Mouse (Mus musculus) kidney, postnatal 4 days (tissue): ENCODE results near the gene Tigd3.

ENCODE experiments used
- DNase-seq, 2 experiments: peaks; one replicate each; pipeline ENCODE4 v3.0.0; 2021; ENCODE audit warnings: mixed read lengths in 2 of 2

Tigd3 gene

DNA sequence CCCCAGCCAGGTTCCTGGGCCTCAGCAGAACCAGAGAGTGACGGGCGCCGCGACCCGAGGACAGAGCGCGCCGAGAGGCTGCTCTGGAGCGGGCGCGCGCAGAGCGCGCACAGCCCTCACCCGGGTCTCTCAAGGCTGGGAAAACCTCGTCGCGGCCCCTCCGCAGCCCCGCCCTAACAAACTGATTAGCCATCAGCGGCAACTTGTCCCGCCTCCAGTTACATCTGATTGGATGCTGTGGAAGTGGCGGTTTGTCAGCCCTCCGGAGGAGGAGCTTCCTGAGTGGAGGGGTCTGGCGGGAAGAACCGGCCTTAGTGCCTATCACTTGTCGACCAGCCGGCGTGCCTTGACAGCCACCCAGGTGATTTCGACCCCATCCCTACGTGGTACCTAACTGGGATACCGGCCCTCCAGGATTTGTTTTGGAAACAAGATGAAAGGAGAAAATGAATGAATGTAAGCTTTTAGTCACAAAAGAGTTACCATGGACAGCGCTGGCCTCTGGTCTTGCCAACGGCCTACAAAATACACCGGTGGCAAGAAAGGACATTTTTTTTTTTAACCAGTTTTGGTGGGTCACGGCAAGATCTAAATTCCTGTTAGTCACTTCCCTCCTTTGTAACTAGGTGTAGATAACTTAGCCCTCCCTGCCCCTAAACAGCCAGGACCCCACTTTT lies at the start of gene Tigd3:
Tigd3 (minus strand) TSS at position 148 of the 677 bp plus-strand sequence.
- DNase-seq = peak; percentile 98 to 99

- DNase-seq = no peak
These were observed 49.5 kb upstream of the Tigd3 start for GRCm38 (mm10) chr19:5943404-5943803.

GRCm38 (mm10) chr19:5942581-5942980 lies 48.6 kb upstream of the Tigd3 start:
- DNase-seq = no peak

DNA sequence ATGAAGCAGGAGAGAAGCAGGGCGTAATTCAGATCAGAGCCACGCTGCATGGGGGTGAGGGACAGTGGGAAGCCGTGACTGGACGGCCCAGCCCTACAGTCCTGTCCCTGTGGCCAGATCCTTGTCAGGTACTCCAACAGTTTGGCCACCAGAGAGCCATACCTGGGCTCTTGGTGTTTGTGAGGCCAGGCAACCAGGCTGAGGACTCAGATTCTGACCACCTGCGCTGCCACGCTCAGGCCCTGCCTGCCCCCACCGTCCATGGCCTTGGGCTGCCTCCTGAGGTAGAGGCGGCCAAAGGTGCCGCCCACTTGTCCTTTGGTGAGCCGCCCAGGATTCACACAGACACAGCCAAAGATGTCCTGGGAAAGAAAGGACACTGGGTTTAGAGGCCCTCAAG lies 46.7 kb upstream of the Tigd3 start:
- no peak for DNase-seq

DNA sequence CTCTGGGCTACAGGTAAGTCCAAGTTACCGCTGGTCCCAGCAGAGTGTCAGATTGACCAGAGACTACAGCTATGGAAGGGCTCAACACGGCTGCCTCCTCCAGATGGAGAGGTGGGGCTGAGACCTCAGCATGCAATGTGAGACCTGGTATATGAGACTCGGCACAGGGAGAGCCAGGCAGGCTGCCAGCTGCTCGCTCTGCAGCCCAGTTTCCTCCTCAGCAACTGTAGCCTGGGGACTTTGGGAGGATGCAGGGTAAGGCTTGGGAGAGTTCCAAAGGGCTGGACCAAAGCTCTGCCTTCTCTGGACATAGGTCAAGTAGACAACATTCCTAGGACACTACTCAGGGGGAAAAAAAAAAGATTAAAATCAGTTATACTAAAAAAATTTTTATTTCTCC lies 46.2 kb upstream of the Tigd3 start:
- DNase-seq = peak; percentile 84 to 89

DNA sequence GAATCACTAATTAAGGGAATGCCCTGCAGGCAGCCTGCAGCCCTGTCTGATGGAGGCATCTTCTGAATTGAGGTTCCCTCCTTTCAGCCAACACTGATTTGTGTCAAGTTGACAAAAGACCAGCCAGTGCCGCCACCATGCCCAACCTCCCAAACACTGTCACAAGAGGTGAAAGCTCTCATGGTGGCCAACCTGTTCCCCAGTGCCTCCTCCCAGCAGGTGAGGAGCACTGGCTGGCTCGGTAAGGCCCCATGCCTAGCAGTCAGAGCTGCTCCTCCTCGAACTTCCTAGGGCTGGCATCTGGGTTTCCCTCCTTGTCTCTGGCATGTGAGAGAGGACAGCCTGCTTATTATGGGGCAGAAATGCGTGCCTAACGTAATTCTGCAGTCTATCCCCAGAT lies 45.8 kb upstream of the Tigd3 start:
- no peak for DNase-seq

- no peak for DNase-seq
These were observed 44.6 kb upstream of the Tigd3 start for GRCm38 (mm10) chr19:5938516-5938915.

DNA sequence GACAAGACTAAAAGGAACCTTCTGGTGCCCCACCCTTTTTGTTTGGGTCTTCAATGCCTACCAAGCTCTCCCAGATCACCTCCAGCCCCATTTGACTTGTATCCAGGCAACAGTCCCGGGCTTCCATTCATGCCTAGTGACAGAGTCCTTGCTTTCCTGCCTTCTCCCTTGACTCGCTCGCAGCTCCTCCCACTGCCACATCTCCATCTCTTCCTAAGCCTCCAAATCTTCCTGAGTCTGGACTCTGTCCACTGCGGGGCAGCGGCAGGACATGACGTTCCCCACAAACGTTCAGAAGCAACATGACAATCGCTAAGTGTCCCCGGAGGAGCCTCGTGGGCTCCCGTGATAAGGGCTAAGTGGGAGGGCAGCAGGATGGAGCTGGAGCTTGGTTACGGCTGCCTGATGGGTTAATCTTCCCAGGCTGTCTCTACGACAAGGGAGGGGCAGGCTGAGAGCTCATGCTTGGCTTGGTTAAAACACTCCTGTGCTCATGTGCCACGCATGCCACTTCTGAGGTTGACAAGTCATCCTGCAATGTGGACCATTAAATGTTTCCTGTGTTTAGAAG lies 44.0 kb upstream of the Tigd3 start:
- DNase-seq = no peak

GRCm38 (mm10) chr19:5937095-5937835 lies 43.3 kb upstream of the Tigd3 start:
- no peak for DNase-seq

DNA sequence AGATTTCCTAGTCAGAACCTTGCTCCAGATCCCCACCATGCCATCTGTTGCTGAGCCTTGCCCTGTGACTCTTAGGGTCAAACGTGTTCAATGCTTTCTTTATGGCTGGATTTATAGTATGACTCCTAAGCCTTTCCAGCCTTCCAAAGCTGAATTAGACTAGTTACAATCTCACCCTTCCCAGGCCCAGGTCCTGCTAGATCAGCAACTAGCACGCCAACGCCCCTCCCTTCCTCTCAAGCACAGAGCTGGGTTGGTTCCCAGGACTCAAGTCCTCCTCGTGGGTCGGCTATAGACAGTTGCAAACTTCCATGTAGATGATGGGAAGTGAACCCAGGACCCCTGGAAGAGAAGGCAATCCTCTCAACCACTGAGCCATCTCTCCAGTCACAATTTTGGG lies 41.7 kb upstream of the Tigd3 start:
- DNase-seq = peak; percentile 48 to 68

DNA sequence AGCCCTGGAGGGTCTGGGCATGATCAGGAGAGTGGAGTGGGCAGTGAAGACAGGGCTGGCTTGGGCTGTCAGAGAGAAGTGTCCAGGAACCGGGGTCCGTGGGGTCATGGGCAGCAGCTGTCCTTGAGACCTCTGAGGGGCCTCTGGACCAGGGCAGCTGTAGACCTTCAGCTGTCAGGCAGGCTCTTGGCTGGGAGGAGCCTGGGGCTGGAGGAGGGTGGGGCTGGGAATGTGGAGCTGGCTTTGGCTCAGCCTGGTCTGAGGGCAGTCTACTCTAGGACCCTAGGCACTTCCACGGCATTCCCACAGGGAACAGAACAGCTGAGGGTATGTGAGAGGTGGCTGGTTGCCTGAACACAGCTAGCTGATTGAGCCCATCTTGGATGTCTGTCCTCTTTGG lies 41.3 kb upstream of the Tigd3 start:
- peak; percentile 83 to 89 for DNase-seq

DNA sequence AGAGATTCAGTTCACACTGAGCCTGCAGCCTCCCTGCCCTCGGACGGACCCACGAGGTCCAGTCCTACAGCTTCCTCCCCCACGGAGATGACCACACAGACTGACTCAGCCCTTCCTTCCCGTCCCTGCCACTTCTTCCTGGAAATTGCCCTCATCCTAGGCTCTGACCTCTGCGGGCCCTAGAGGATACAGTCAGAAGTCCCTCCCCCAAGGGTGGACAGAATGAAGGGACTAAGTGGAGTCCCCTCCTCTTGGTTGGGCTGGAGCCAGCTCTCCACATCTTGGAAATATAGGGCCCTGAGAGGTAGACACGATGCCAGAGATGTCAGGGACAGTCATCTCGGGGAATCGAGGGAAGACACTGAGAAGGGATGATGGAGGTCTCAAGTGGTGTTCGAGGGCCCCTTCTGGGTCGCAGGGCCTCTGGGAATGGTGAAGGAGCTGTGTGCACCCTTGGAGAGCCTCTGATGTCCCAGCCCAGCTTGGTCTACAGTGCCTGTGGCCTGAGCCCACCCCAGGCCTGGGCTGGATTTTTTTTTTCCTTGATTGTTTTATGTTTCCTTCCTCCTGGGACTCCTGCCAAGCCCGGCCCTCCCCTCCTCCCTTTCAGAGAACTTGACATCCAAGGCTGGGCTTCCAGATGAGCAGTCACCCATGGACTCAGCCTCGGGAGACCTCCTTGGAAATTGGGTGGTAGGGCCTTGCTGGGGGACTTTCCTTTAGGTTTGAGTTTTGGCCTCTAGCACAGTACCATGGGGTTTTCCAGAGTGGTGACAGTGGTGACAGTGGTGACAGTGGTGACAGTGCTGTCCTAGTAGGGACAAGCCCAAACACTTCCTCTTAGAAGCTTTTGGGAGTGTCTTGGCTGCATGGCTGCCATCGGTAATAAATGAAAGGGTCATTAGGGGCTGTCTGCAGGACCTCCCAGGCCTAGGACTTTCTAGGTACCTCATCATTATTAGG lies 36.0 kb upstream of the Tigd3 start:
- peak; percentile 91 to 94 for DNase-seq

- no peak for DNase-seq
These were observed 34.6 kb upstream of the Tigd3 start for GRCm38 (mm10) chr19:5928546-5928945.

GRCm38 (mm10) chr19:5928104-5928503 lies 34.2 kb upstream of the Tigd3 start:
- peak in 1 of 2 experiments; percentile 37 for DNase-seq

- no peak for DNase-seq
These were observed 33.6 kb upstream of the Tigd3 start for GRCm38 (mm10) chr19:5927532-5927931.

GRCm38 (mm10) chr19:5927026-5927425 lies 33.1 kb upstream of the Tigd3 start:
- peak; percentile 29 to 52 for DNase-seq

GRCm38 (mm10) chr19:5925311-5925855 lies 31.4 kb upstream of the Tigd3 start:
- DNase-seq = no peak

GRCm38 (mm10) chr19:5924713-5925093 lies 30.8 kb upstream of the Tigd3 start, which contains the start of gene Cdc42ep2:
Gene Cdc42ep2 (minus strand): TSS chr19:5924816.
- peak; percentile 99 for DNase-seq

DNA sequence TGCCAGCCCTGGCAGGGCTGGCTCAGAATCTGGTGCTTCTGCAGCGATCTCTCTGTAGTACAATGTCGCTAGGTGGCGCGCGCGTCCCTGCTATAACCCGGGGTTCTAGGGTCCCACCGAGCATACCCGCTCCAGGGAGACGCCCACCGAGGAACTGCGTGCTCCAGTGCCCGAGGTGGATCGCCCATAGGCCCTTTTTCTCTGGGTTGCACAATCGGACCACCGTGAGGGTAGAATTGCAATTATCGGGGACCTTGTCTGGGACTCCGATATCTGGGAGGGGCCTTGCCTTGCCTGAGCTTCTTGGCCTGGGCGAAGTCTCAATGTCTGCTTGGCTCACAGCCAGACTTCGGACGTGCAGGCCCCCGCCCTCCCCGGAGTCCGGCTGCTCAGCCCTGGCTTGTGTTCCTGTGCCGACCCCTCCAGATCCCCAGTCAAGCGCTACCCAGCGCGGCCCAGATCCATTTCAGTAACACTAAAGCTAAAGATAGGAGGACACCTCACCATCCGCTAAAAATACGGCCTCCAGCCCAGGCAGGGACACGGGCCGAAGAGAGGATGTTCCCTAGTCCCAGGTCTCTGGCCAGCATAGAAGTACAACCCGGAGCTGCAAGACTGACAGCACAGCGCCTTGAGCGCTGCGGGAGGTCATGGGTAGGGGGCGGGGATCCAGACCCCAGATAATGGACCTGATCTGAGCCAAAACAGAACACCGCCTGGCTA lies 30.2 kb upstream of the Tigd3 start:
- peak; percentile 98 to 99 for DNase-seq

DNA sequence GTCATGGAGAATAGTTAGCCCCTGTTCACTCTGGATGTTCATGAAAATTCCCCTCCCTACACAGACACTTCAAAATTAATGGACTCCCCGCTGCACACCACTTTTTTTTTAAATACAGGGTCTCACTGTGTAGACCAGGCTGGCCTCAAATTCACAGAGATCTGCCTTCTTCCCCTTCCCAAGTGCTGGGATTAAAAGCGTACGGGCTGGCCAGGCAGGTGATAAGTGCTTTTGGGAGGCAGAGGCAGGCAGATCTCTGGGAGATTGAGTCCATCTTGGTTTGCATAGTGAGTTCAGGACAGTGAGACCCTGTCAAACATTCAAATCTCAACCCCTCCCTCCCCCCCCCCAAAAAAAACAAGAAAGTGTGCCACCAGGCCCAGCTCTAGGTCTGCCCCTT lies 29.0 kb upstream of the Tigd3 start:
- DNase-seq = no peak

- DNase-seq = peak in 1 of 2 experiments; percentile 40
These were observed 28.4 kb upstream of the Tigd3 start for GRCm38 (mm10) chr19:5922119-5922942.
